32 mouse cellular contexts compared by ENCODE assay signal in genomic region chr17:40208540-40208939, GRCm38 (mm10). TPM values are rescaled to one million over a fixed set of nuclear protein-coding genes. Genes with fewer than 3 reads are reported as not detected.
"Had no signal": no experiment of that assay in that cellular context is flagged by ENCODE, and none has a peak within 500 bp of the region (broad histone marks: within the 10 kb centered on the region; RNA-seq: fewer than 3 reads in every experiment).

TSS of gene Pgk2 (minus strand) at chr17:40208640.

- ATAC-seq: hindbrain, postnatal 0 days; intestine, embryonic 16.5 days; liver, embryonic 12.5 days had no signal

- DNase-seq: gastrocnemius, adult 2 months; gastrocnemius, postnatal 10 days; gastrocnemius, postnatal 36 days; heart, adult 2 months; heart, postnatal 14 days; heart, postnatal 36 days; kidney, adult 11 months; kidney, adult 2 months; kidney, adult 9 months; kidney, postnatal 14 days; kidney, postnatal 36 days; layer of hippocampus, adult 9-11 months; layer of hippocampus, postnatal 36 days; left cerebral cortex, postnatal 4 days had no signal

RNA-seq across cellular contexts. Expression of gene Pgk2, which starts in this region (rescaled TPM):
- polyA plus RNA-seq: heart, embryonic 11.5 days; heart, embryonic 13.5 days; heart, embryonic 15.5 days; heart, postnatal 0 days; hindbrain, embryonic 11.5 days; hindbrain, embryonic 13.5 days; hindbrain, embryonic 15.5 days; hindbrain, postnatal 0 days; intestine, embryonic 14.5 days; intestine, embryonic 16.5 days; kidney, embryonic 15.5 days; kidney, postnatal 0 days; large intestine, adult 2 months; limb, embryonic 11.5 days; limb, embryonic 13.5 days; limb, embryonic 15.5 days; liver, adult 2 months; liver, embryonic 12.5 days had no signal
